Mouse (Mus musculus): ENCODE results near the gene Nrl. TPM values are rescaled to one million over a fixed set of nuclear protein-coding genes. Genes with fewer than 3 reads are reported as not detected.
A peak's percentile ranks its signal among the peaks of the same experiment; 100 is the strongest.

Gene Nrl
- polyA plus RNA-seq, 1 experiment from 2014 or later = not detected

GRCm38 (mm10) chr14:55507801-55508200 is 17.0 kb downstream of the Nrl start:
- Histone ChIP-seq H3K4me2 (ENCODE audit: low read depth) (no peak overlapping the region), H3K4me1 (ENCODE audit: control insufficient read depth, insufficient read depth, low read length) (no peaks in the 10 kb centered on the region), H3K9ac (ENCODE audit: low read length) (no peak overlapping the region), H3K27me3 (ENCODE audit: control insufficient read depth, insufficient read depth, low read length) (no peaks in the 10 kb centered on the region), H3K36me3 (ENCODE audit: control insufficient read depth, insufficient read depth, low read length) (no peaks in the 10 kb centered on the region), H3K27ac (ENCODE audit: low read depth, low read length) (no peak overlapping the region), H3K9me3 (ENCODE audit: control insufficient read depth, low read length) (no peaks in the 10 kb centered on the region), H3K4me3 (ENCODE audit: low read depth, low read length) (no peak overlapping the region)
- DNase-seq (ENCODE audit: low spot score) (no peak), ATAC-seq (ENCODE audit: insufficient read depth, low FRiP score, low TSS enrichment) (no peak)
- WGBS = 53% methylated on average over 7 of the region's 7 CpGs

- 88% methylated on average over 9 of the region's 9 CpGs for WGBS
- no peak overlapping the region; the same call in 1 of the 2 replicates for H3K9ac ChIP-seq (ENCODE audit: low read length)
- H3K27ac ChIP-seq (ENCODE audit: low read depth, low read length) = no peak overlapping the region
- no peaks in the 10 kb centered on the region for H3K27me3 ChIP-seq (ENCODE audit: control insufficient read depth, insufficient read depth, low read length)
- ATAC-seq (ENCODE audit: insufficient read depth, low FRiP score, low TSS enrichment) (no peak), DNase-seq (ENCODE audit: low spot score) (no peak)
- no peaks in the 10 kb centered on the region for H3K4me1 ChIP-seq (ENCODE audit: control insufficient read depth, insufficient read depth, low read length)
- no peaks in the 10 kb centered on the region for H3K9me3 ChIP-seq (ENCODE audit: control insufficient read depth, low read length)
- no peak overlapping the region for H3K4me2 ChIP-seq (ENCODE audit: low read depth)
- no peaks in the 10 kb centered on the region for H3K36me3 ChIP-seq (ENCODE audit: control insufficient read depth, insufficient read depth, low read length)
- H3K4me3 ChIP-seq (ENCODE audit: low read depth, low read length) = no peak overlapping the region
These were observed 19.2 kb downstream of the Nrl start for GRCm38 (mm10) chr14:55505612-55506011.

GRCm38 (mm10) chr14:55497449-55497821 is 27.3 kb downstream of the Nrl start:
- 37% methylated on average over 6 of the region's 6 CpGs for WGBS
- H3K4me2 ChIP-seq (ENCODE audit: low read depth) = no peak overlapping the region
- H3K9me3 ChIP-seq (ENCODE audit: control insufficient read depth, low read length) = no peaks in the 10 kb centered on the region
- no peaks in the 10 kb centered on the region; the same call in 1 of the 2 replicates for H3K36me3 ChIP-seq (ENCODE audit: control insufficient read depth, insufficient read depth, low read length)
- no peak overlapping the region for H3K9ac ChIP-seq (ENCODE audit: low read length)
- peak; percentile 46; the same call in 1 of the 2 replicates for ATAC-seq (ENCODE audit: insufficient read depth, low FRiP score, low TSS enrichment)
- no peak overlapping the region for H3K27ac ChIP-seq (ENCODE audit: low read depth, low read length)
- H3K27me3 ChIP-seq (ENCODE audit: control insufficient read depth, insufficient read depth, low read length) = no peaks in the 10 kb centered on the region
- H3K4me3 ChIP-seq (ENCODE audit: low read depth, low read length) = no peak overlapping the region
- DNase-seq (ENCODE audit: low spot score) = peak; percentile 88
- H3K4me1 ChIP-seq (ENCODE audit: control insufficient read depth, insufficient read depth, low read length) = no peaks in the 10 kb centered on the region

- H3K27me3 ChIP-seq (ENCODE audit: control insufficient read depth, insufficient read depth, low read length) = no peaks in the 10 kb centered on the region
- DNase-seq (ENCODE audit: low spot score) = no peak
- no peaks in the 10 kb centered on the region for H3K4me1 ChIP-seq (ENCODE audit: control insufficient read depth, insufficient read depth, low read length)
- ATAC-seq (ENCODE audit: insufficient read depth, low FRiP score, low TSS enrichment) = peak; percentile 38; the same call in 1 of the 2 replicates
- no peaks in the 10 kb centered on the region; the same call in 1 of the 2 replicates for H3K36me3 ChIP-seq (ENCODE audit: control insufficient read depth, insufficient read depth, low read length)
- H3K4me3 ChIP-seq (ENCODE audit: low read depth, low read length) = no peak overlapping the region
- H3K27ac ChIP-seq (ENCODE audit: low read depth, low read length) = no peak overlapping the region
- 74% methylated on average over 16 of the region's 16 CpGs for WGBS
- no peaks in the 10 kb centered on the region for H3K9me3 ChIP-seq (ENCODE audit: control insufficient read depth, low read length)
- no peak overlapping the region for H3K4me2 ChIP-seq (ENCODE audit: low read depth)
- H3K9ac ChIP-seq (ENCODE audit: low read length) = no peak overlapping the region
These were observed 27.9 kb downstream of the Nrl start for GRCm38 (mm10) chr14:55496761-55497448.

GRCm38 (mm10) chr14:55495509-55496240 is 29.1 kb downstream of the Nrl start:
- H3K9ac ChIP-seq (ENCODE audit: low read length) = no peak overlapping the region
- WGBS = 80% methylated on average over 18 of the region's 20 CpGs
- no peaks in the 10 kb centered on the region for H3K9me3 ChIP-seq (ENCODE audit: control insufficient read depth, low read length)
- H3K27ac ChIP-seq (ENCODE audit: low read depth, low read length) = no peak overlapping the region
- DNase-seq (ENCODE audit: low spot score) (no peak), ATAC-seq (ENCODE audit: insufficient read depth, low FRiP score, low TSS enrichment) (no peak)
- no peaks in the 10 kb centered on the region for H3K4me1 ChIP-seq (ENCODE audit: control insufficient read depth, insufficient read depth, low read length)
- no peaks in the 10 kb centered on the region; the same call in 1 of the 2 replicates for H3K36me3 ChIP-seq (ENCODE audit: control insufficient read depth, insufficient read depth, low read length)
- no peak overlapping the region for H3K4me2 ChIP-seq (ENCODE audit: low read depth)
- H3K4me3 ChIP-seq (ENCODE audit: low read depth, low read length) = no peak overlapping the region
- H3K27me3 ChIP-seq (ENCODE audit: control insufficient read depth, insufficient read depth, low read length) = no peaks in the 10 kb centered on the region

GRCm38 (mm10) chr14:55492103-55492502 is 32.7 kb downstream of the Nrl start:
- no peak overlapping the region for H3K27ac ChIP-seq (ENCODE audit: low read depth, low read length)
- H3K9ac ChIP-seq (ENCODE audit: low read length) = no peak overlapping the region
- 33% methylated on average over 3 of the region's 3 CpGs for WGBS
- H3K27me3 ChIP-seq (ENCODE audit: control insufficient read depth, insufficient read depth, low read length) = no peaks in the 10 kb centered on the region
- H3K9me3 ChIP-seq (ENCODE audit: control insufficient read depth, low read length) = no peaks in the 10 kb centered on the region
- no peaks in the 10 kb centered on the region for H3K4me1 ChIP-seq (ENCODE audit: control insufficient read depth, insufficient read depth, low read length)
- ATAC-seq (ENCODE audit: insufficient read depth, low FRiP score, low TSS enrichment) = no peak
- H3K4me3 ChIP-seq (ENCODE audit: low read depth, low read length) = peak overlapping the region; percentile 75; the same call in 1 of the 2 replicates
- no peaks in the 10 kb centered on the region; the same call in 1 of the 2 replicates for H3K36me3 ChIP-seq (ENCODE audit: control insufficient read depth, insufficient read depth, low read length)
- no peak for DNase-seq (ENCODE audit: low spot score)
- no peak overlapping the region; the same call in 1 of the 2 replicates for H3K4me2 ChIP-seq (ENCODE audit: low read depth)

- no peaks in the 10 kb centered on the region for H3K27me3 ChIP-seq (ENCODE audit: control insufficient read depth, insufficient read depth, low read length)
- ATAC-seq (ENCODE audit: insufficient read depth, low FRiP score, low TSS enrichment) = peak; percentile 75
These were observed 33.4 kb downstream of the Nrl start for GRCm38 (mm10) chr14:55491291-55491833.

GRCm38 (mm10) chr14:55490361-55491201 is 34.2 kb downstream of the Nrl start, which contains the start of gene Carmil3:
Carmil3 (plus strand) TSS chr14:55490651.
- WGBS = under 1% methylated on average over 54 of the region's 68 CpGs
- Histone ChIP-seq H3K4me3 (ENCODE audit: low read depth, low read length) (peak within 1 kb of the TSS; percentile 75), H3K9me3 (ENCODE audit: control insufficient read depth, low read length) (no peaks in the 10 kb centered on the region), H3K27me3 (ENCODE audit: control insufficient read depth, insufficient read depth, low read length) (no peaks in the 10 kb centered on the region), H3K27ac (ENCODE audit: low read depth, low read length) (peak within 1 kb of the TSS; percentile 65), H3K36me3 (ENCODE audit: control insufficient read depth, insufficient read depth, low read length) (no peaks in the 10 kb centered on the region; the same call in 1 of the 2 replicates), H3K4me2 (ENCODE audit: low read depth) (peak within 1 kb of the TSS; percentile 84), H3K9ac (ENCODE audit: low read length) (peak within 1 kb of the TSS; percentile 68), H3K4me1 (ENCODE audit: control insufficient read depth, insufficient read depth, low read length) (no peaks in the 10 kb centered on the region)
- peak; percentile 88 for DNase-seq (ENCODE audit: low spot score)
- peak; percentile 77 for ATAC-seq (ENCODE audit: insufficient read depth, low FRiP score, low TSS enrichment)

More at GRCm38 (mm10) chr14:55491291-55491833, 33.4 kb downstream of the Nrl start:
- H3K9ac ChIP-seq (ENCODE audit: low read length) = peak overlapping the region; percentile 68
- H3K9me3 ChIP-seq (ENCODE audit: control insufficient read depth, low read length) = no peaks in the 10 kb centered on the region
- peak; percentile 82 for DNase-seq (ENCODE audit: low spot score)
- WGBS = 1% methylated on average over 26 of the region's 30 CpGs
- H3K4me1 ChIP-seq (ENCODE audit: control insufficient read depth, insufficient read depth, low read length) = no peaks in the 10 kb centered on the region
- no peaks in the 10 kb centered on the region; the same call in 1 of the 2 replicates for H3K36me3 ChIP-seq (ENCODE audit: control insufficient read depth, insufficient read depth, low read length)
- H3K4me3 ChIP-seq (ENCODE audit: low read depth, low read length) = peak overlapping the region; percentile 75
- H3K27ac ChIP-seq (ENCODE audit: low read depth, low read length) = peak overlapping the region; percentile 65
- H3K4me2 ChIP-seq (ENCODE audit: low read depth) = peak overlapping the region; percentile 84
